Mouse (Mus musculus) neural tube, embryonic 14.5 days (tissue): ENCODE measurements around the gene Slc12a1. TPM values are rescaled to one million over a fixed set of nuclear protein-coding genes. Genes with fewer than 3 reads are reported as not detected.

Experiments used
- ATAC-seq: fragments of 200-750 bp; cut with Nextera tagmentation; 2 replicates; pipeline ENCODE4 v1.8.0; 2017; ENCODE audit warnings: low read depth, mild to moderate bottlenecking, moderate TSS enrichment, moderate library complexity
- H3K27ac ChIP-seq: fragments of 300-500 bp; sonication (generic); 2 replicates; pipeline ENCODE4 v1.5.1; 2014; ENCODE audit warnings: low read depth, mild to moderate bottlenecking, control low read depth, low read length, moderate library complexity, mixed read lengths
- H3K27me3 ChIP-seq: fragments of 300-500 bp; sonication (generic); 2 replicates; pipeline ENCODE4 v1.6.1; 2014; ENCODE audit warnings: low read length; ENCODE audit not compliant: control insufficient read depth, insufficient read depth
- H3K36me3 ChIP-seq: fragments of 300-500 bp; sonication (generic); 2 replicates; pipeline ENCODE4 v1.6.1; 2014; ENCODE audit warnings: low read length, mixed read lengths; ENCODE audit not compliant: control insufficient read depth, insufficient read depth
- H3K4me1 ChIP-seq: fragments of 300-500 bp; sonication (generic); 2 replicates; pipeline ENCODE4 v1.6.1; 2014; ENCODE audit warnings: low read length; ENCODE audit not compliant: control insufficient read depth, insufficient read depth
- H3K4me2 ChIP-seq: fragments of 300-500 bp; sonication (generic); 2 replicates; pipeline ENCODE4 v1.6.1; 2014; ENCODE audit warnings: mild to moderate bottlenecking, low read depth, low read length, control low read depth
- H3K4me3 ChIP-seq: fragments of 300-500 bp; sonication (generic); 2 replicates; pipeline ENCODE4 v1.5.1; 2014; ENCODE audit warnings: low read depth, low read length, control low read depth, mixed read lengths
- H3K9ac ChIP-seq: fragments of 300-500 bp; sonication (generic); replicated peaks from 2 replicates; pipeline ENCODE4 v1.6.1; 2014; ENCODE audit warnings: low read depth, mild to moderate bottlenecking, control low read depth, low read length, mixed read lengths
- H3K9me3 ChIP-seq: fragments of 300-500 bp; sonication (generic); 2 replicates; pipeline ENCODE4 v1.6.1; 2016; ENCODE audit warnings: low read length; ENCODE audit not compliant: control insufficient read depth
- whole genome bisulfite sequencing: fragments of 180-500 bp; shearing (Covaris S2); extraction: QIAGEN DNeasy Blood & Tissue Kit; methylation state at CpG from one replicate; pipeline ENCODE4 v1.1.7; 2014; 5-methylcytosine and 5-hydroxymethylcytosine counted together
- polyA plus RNA-seq: library from polyadenylated mRNA; unstranded; fragments of >200 nt; fragmentation: Nextera tagmentation; extraction: Ambion mirVana; gene quantifications from 2 replicates; pipeline ENCODE4 v1.2.1, GENCODE M21; 2014

Gene Slc12a1
- polyA plus RNA-seq, 1 experiment from 2014 or later, result 0.21 TPM

DNA sequence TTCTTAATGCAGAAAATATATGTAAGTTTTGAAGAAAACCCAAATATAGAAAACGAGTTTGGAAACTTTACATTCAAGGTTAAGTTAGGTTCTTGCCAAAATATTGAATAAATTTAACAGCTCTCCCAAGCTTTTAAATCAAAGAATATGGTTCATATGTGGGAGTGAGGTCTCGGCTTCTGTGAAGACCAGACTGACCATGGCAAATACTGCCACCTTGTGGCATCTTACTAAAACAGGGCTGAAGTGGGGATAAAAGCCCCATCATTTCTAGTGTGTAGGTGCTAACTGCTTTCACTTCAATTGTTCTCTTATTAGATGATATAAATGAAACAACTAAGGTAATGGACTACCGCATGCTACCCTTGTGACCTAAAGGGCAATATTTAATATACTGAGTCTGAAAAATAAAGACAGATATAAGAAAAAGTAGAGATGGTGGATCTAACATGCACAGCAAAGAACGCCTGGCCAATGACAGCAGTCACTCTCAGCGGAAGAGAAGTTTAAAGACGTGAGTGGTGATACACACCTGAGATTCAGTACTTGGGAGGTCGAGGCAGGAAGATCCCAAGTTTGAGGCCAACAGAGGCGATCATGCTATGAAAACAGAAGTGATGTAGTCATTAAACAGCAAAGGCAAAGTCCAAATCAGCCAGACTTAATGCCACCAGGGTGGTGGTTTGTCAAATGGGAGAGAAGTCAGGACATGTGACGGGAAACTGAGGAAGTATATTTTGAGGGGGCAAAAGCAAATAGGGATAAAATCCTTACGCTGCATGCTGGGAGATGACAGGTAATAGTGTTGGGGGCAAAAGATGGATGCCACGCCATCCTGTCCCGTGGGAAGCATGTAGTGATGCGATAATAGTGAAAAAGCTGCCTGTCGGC, 107.2 kb downstream of the Slc12a1 start:
- Histone ChIP-seq H3K36me3 (0 out of 2 replicates have a peak, but pooled peaks cover 4% of the 10 kb centered on the region), H3K27ac (no peak overlapping the region), H3K4me3 (no peak overlapping the region), H3K4me2 (no peak overlapping the region), H3K27me3 (no peaks in the 10 kb centered on the region), H3K9me3 (no peaks in the 10 kb centered on the region), H3K4me1 (no peaks in the 10 kb centered on the region), H3K9ac (no peak overlapping the region)
- ATAC-seq, result no peak
- 86% methylated on average over 14 of the region's 14 CpGs for WGBS

- no peak overlapping the region for H3K4me3 ChIP-seq
- H3K4me2 ChIP-seq, result no peak overlapping the region
- H3K27me3 ChIP-seq, result no peaks in the 10 kb centered on the region
- WGBS, result 87% methylated on average over 2 of the region's 2 CpGs
- no peak overlapping the region for H3K27ac ChIP-seq
- no peaks in the 10 kb centered on the region for H3K9me3 ChIP-seq
- H3K36me3 ChIP-seq, result 0 out of 2 replicates have a peak, but pooled peaks cover 4% of the 10 kb centered on the region
- no peak overlapping the region for H3K9ac ChIP-seq
- ATAC-seq, result no peak
- H3K4me1 ChIP-seq, result no peaks in the 10 kb centered on the region
Observed at GRCm38 (mm10) chr2:125260326-125260725, 108.0 kb downstream of the Slc12a1 start.

DNA sequence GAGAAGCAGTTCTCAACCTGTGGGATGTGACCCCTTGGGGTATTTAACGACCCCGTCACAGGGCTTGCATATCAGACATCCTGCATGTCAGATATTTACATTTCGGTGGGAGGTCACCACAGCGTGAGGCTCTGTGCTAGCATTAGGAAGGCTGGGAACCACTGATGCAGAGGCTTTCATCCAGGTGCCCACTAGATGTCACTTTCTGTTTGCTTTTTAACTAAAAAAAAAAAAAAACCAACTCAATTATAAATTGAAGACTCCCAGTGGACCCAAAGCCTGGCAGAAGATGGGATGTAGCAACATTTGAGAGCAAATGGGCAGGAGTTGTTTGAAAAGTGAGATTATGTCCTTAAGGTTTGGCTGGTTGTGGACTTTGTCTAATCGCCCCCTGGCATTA, 110.8 kb downstream of the Slc12a1 start:
- WGBS, result 16% methylated on average over 5 of the region's 5 CpGs
- Histone ChIP-seq H3K4me2 (no peak overlapping the region), H3K4me1 (no peaks in the 10 kb centered on the region)

DNA sequence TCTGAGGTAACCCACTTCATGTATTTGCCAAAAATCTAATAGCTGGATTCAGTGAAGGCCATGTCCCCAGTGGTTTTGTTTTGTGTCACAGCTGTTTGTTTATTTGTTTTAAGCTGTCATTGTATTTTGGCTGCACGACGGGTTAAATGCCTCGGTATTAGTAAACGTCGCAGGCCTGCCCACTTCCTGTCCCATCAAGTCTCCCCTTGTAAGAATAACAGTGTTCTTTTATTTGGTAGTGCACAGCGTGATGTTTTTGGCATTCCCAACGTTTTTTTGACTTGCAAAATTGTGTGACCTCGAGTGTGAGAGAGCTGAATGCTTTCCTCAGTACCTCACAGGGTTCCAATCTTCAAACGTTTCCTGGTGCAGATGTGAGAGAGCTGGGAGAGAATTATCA, 111.4 kb downstream of the Slc12a1 start:
- 18% methylated on average over 9 of the region's 9 CpGs for WGBS
- no peaks in the 10 kb centered on the region for H3K4me1 ChIP-seq
- no peaks in the 10 kb centered on the region for H3K9me3 ChIP-seq
- H3K27ac ChIP-seq, result no peak overlapping the region
- H3K4me3 ChIP-seq, result no peak overlapping the region
- no peak overlapping the region for H3K9ac ChIP-seq
- no peaks in the 10 kb centered on the region for H3K36me3 ChIP-seq
- ATAC-seq, result no peak
- no peak overlapping the region for H3K4me2 ChIP-seq
- no peaks in the 10 kb centered on the region for H3K27me3 ChIP-seq

More for the DNA sequence above, 110.8 kb downstream of the Slc12a1 start:
- Histone ChIP-seq H3K27me3 (no peaks in the 10 kb centered on the region), H3K9me3 (no peaks in the 10 kb centered on the region), H3K4me3 (no peak overlapping the region), H3K27ac (no peak overlapping the region), H3K9ac (no peak overlapping the region), H3K36me3 (no peaks in the 10 kb centered on the region)
- ATAC-seq, result peak; percentile 74; the same call in 1 of the 2 replicates

DNA sequence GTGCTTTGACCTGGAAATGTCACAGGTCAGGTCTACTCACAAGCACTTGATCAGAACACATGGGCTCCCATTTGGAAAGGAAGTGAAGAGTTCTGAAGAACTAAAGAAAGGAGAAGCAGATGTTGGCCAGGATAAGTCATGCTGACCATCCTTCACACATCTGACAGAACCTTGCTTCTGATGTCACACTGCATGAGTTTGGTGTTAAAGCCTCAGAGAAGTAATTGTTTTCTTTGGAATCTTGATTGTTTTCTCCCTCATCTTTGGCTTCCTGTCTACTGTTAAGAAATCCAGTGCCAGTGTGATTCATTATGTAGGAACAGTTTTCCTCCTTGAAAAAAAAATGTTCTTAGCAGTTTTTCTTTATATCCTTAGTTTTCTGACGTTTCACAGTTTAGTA, 116.6 kb downstream of the Slc12a1 start:
- 78% methylated on average over 1 of the region's 1 CpGs for WGBS
- no peaks in the 10 kb centered on the region for H3K9me3 ChIP-seq
- no peak overlapping the region for H3K4me2 ChIP-seq
- H3K4me1 ChIP-seq, result no peaks in the 10 kb centered on the region
- H3K9ac ChIP-seq, result no peak overlapping the region
- no peak overlapping the region for H3K4me3 ChIP-seq
- no peak overlapping the region for H3K27ac ChIP-seq
- no peaks in the 10 kb centered on the region for H3K36me3 ChIP-seq
- H3K27me3 ChIP-seq, result no peaks in the 10 kb centered on the region
- no peak for ATAC-seq

DNA sequence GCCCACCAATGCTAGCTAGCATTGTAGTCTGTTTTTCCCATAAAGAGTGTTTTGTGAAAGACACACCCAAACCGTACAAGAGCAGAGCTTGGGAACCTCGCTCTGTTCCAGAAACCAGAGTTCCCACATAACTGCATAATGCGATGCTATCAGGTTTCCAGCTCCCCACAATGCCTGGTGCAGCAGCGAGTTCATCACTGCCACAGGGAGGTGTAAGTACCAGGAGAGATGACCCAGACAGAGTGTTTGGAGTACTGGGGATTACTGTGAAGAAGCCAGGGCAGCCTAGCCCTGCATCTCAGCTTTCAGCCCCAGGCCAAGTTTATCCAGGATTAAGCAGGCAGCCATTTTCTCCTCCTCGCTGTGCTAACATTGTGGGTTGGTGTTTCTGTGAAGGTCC, 123.3 kb downstream of the Slc12a1 start:
- Histone ChIP-seq H3K4me1 (no peaks in the 10 kb centered on the region), H3K9me3 (no peaks in the 10 kb centered on the region), H3K9ac (no peak overlapping the region), H3K4me3 (no peak overlapping the region), H3K27ac (no peak overlapping the region), H3K36me3 (no peaks in the 10 kb centered on the region), H3K27me3 (no peaks in the 10 kb centered on the region), H3K4me2 (no peak overlapping the region)
- WGBS, result 72% methylated on average over 5 of the region's 5 CpGs
- no peak for ATAC-seq

- Histone ChIP-seq H3K36me3 (no peaks in the 10 kb centered on the region), H3K4me1 (no peaks in the 10 kb centered on the region)
Observed at GRCm38 (mm10) chr2:125276692-125277091, 124.4 kb downstream of the Slc12a1 start.

GRCm38 (mm10) chr2:125278474-125278873, 126.2 kb downstream of the Slc12a1 start:
- no peaks in the 10 kb centered on the region for H3K36me3 ChIP-seq
- H3K9me3 ChIP-seq, result no peaks in the 10 kb centered on the region
- no peak overlapping the region for H3K4me2 ChIP-seq
- no peaks in the 10 kb centered on the region for H3K4me1 ChIP-seq
- no peak overlapping the region for H3K27ac ChIP-seq
- no peak overlapping the region for H3K4me3 ChIP-seq
- WGBS, result 78% methylated on average over 7 of the region's 7 CpGs
- no peak for ATAC-seq
- H3K27me3 ChIP-seq, result no peaks in the 10 kb centered on the region
- no peak overlapping the region for H3K9ac ChIP-seq

More at GRCm38 (mm10) chr2:125276692-125277091, 124.4 kb downstream of the Slc12a1 start:
- 92% methylated on average over 5 of the region's 5 CpGs for WGBS
- H3K27me3 ChIP-seq, result no peaks in the 10 kb centered on the region
- no peak for ATAC-seq
- H3K27ac ChIP-seq, result no peak overlapping the region
- no peak overlapping the region for H3K9ac ChIP-seq
- no peaks in the 10 kb centered on the region for H3K9me3 ChIP-seq
- H3K4me3 ChIP-seq, result no peak overlapping the region
- no peak overlapping the region for H3K4me2 ChIP-seq
